Comparison of ENCODE assay signal across 15 mouse cellular contexts in the genomic region with DNA sequence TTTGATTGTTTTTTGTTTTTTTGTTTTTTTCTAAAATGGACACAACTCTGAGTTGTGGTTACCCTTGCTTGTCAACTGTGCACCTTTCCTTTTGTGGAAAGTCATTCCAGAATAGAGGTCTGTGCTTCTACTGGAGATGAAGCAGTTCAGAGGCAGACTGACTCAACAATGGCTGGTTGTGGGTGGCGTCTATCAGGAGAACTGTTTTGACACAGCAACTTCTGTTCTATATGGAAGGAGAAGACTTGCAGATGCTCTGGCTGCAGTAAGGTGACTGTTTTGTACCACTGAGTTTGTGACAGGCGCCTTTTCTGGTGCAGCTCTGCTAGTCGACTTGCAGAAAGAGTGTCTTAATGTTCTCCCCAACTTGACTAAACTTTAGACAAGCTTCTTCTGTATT.
"Had no signal": no experiment of that assay in that cellular context is flagged by ENCODE, and none has a peak within 500 bp of the region (broad histone marks: within the 10 kb centered on the region; RNA-seq: fewer than 3 reads in every experiment).

No protein-coding gene starts in this region.

- H3K4me3 ChIP-seq: liver, embryonic 13.5 days; stomach, embryonic 15.5 days had no signal

- H3K4me1 ChIP-seq: liver, embryonic 13.5 days; stomach, embryonic 15.5 days had no signal

- H3K27ac ChIP-seq: kidney, postnatal 0 days; liver, embryonic 13.5 days; stomach, embryonic 15.5 days had no signal

- DNase-seq: kidney, adult 2 months; kidney, postnatal 25 days; layer of hippocampus, postnatal 36 days; liver, embryonic 13.5 days; lung, adult 2 months; lung, postnatal 14 days; lung, postnatal 4 days; midbrain, embryonic 14.5 days; right cerebral cortex, postnatal 14 days; spleen, adult 18-20 months; thymus, adult 2 months; thymus, postnatal 14 days; thymus, postnatal 4 days had no signal
